Mouse (Mus musculus) intestine, postnatal 0 days (tissue): ENCODE data around the gene Ccdc137. TPM values are rescaled to one million over a fixed set of nuclear protein-coding genes. Genes with fewer than 3 reads are reported as not detected.
A peak's percentile ranks its signal among the peaks of the same experiment; 100 is the strongest.

Experiments used
- ATAC-seq: fragments of 200-750 bp; cut with Nextera tagmentation; 2 replicates; pipeline ENCODE4 v1.8.0; 2017; ENCODE audit warnings: mild to moderate bottlenecking, moderate TSS enrichment, moderate library complexity
- H3K27ac ChIP-seq: fragments of 300-500 bp; sonication (generic); 2 replicates; pipeline ENCODE4 v1.5.1; 2014; ENCODE audit warnings: mild to moderate bottlenecking, low read depth, low read length, moderate library complexity
- H3K27me3 ChIP-seq: fragments of 300-500 bp; sonication (generic); replicated peaks from 2 replicates; pipeline ENCODE4 v1.6.1; 2014; ENCODE audit warnings: low read length, mixed read lengths; ENCODE audit not compliant: control insufficient read depth, insufficient read depth
- H3K36me3 ChIP-seq: fragments of 300-500 bp; sonication (generic); 2 replicates; pipeline ENCODE4 v1.6.1; 2014; ENCODE audit warnings: mild to moderate bottlenecking, moderate library complexity; ENCODE audit not compliant: control insufficient read depth, insufficient read depth
- H3K4me1 ChIP-seq: fragments of 300-500 bp; sonication (generic); replicated peaks from 2 replicates; pipeline ENCODE4 v1.6.1; 2014; ENCODE audit warnings: antibody characterized with exemption, low read length, mixed read lengths; ENCODE audit not compliant: control insufficient read depth, insufficient read depth
- H3K4me2 ChIP-seq: fragments of 300-500 bp; sonication (generic); replicated peaks from 2 replicates; pipeline ENCODE4 v1.6.1; 2014; ENCODE audit warnings: low read depth, mild to moderate bottlenecking, moderate library complexity
- H3K4me3 ChIP-seq: fragments of 300-500 bp; sonication (generic); 2 replicates; pipeline ENCODE4 v1.5.1; 2014; ENCODE audit warnings: low read depth, low read length
- H3K9ac ChIP-seq: fragments of 300-500 bp; sonication (generic); 2 replicates; pipeline ENCODE4 v1.6.1; 2014; ENCODE audit warnings: mild to moderate bottlenecking, low read depth, low read length
- H3K9me3 ChIP-seq: fragments of 300-500 bp; sonication (generic); 2 replicates; pipeline ENCODE4 v1.6.1; 2016; ENCODE audit warnings: mixed run types; ENCODE audit not compliant: control insufficient read depth
- CTCF ChIP-seq: sonication (generic); IDR thresholded peaks from 2 replicates; pipeline ENCODE4 v1.5.1; 2016; ENCODE audit warnings: low read depth, mild to moderate bottlenecking, control low read depth, antibody characterized with exemption, moderate library complexity
- WGBS: fragments of 180-500 bp; shearing (Covaris S2); extraction: QIAGEN DNeasy Blood & Tissue Kit; methylation state at CpG from one replicate; pipeline ENCODE4 v1.1.7; 2014; 5-methylcytosine and 5-hydroxymethylcytosine counted together
- polyA plus RNA-seq: library from polyadenylated mRNA; unstranded; fragments of >200 nt; fragmentation: Nextera tagmentation; extraction: Ambion mirVana; gene quantifications from 2 replicates; pipeline ENCODE4 v1.2.1, GENCODE M21; 2015

The Ccdc137 gene
- polyA plus RNA-seq, 1 experiment from 2014 or later, result 14.1 TPM

DNA sequence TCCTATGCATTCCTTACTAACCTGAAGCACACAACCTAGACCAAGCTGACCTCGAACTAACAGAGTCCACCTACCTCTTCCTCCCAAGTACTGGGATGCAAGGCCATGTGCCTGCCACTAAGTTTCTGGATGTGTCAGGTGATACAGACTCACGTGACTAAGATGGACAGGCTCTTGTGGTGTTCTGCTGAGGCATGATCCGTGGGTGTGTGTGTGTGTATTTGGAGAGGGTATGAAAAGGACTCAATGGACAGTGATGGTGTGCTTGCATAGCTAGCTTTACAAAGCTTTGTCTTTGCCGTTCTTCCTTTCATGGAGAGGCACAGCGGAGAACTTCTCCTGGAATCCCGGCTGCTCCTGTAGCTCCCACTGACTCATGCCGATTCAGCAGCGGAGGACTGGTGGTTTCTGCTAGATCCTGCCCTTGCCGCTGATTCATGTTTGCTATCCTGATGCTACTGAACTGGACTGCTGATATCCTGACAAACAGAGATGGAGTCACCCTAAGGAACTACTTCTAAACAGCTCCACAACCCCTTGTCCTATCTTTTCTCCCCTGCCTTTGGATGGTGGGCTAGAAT, 50.5 kb downstream of the Ccdc137 start:
- no peak for TF ChIP-seq CTCF
- H3K4me1 ChIP-seq, result peaks cover 4% of the 10 kb centered on the region; the same call in 1 of the 2 replicates
- H3K9ac ChIP-seq, result no peak overlapping the region
- no peaks in the 10 kb centered on the region for H3K36me3 ChIP-seq
- H3K9me3 ChIP-seq, result no peaks in the 10 kb centered on the region
- H3K27me3 ChIP-seq, result no peaks in the 10 kb centered on the region
- no peak overlapping the region for H3K4me2 ChIP-seq
- ATAC-seq, result no peak
- WGBS, result 63% methylated on average over 9 of the region's 9 CpGs
- H3K27ac ChIP-seq, result peak overlapping the region; percentile 54; the same call in 1 of the 2 replicates
- no peak overlapping the region for H3K4me3 ChIP-seq

- H3K36me3 ChIP-seq, result no peaks in the 10 kb centered on the region
- peak; percentile 61 for ATAC-seq
Measured at GRCm38 (mm10) chr11:120509940-120510339, 52.0 kb downstream of the Ccdc137 start.

GRCm38 (mm10) chr11:120510375-120511030, 52.6 kb downstream of the Ccdc137 start:
- ATAC-seq, result no peak
- peak overlapping the region; percentile 20; the same call in 1 of the 2 replicates for H3K4me3 ChIP-seq
- no peaks in the 10 kb centered on the region for H3K27me3 ChIP-seq
- H3K9me3 ChIP-seq, result no peaks in the 10 kb centered on the region
- peaks cover 4% of the 10 kb centered on the region; the same call in 1 of the 2 replicates for H3K4me1 ChIP-seq
- peak overlapping the region; percentile 50 for H3K9ac ChIP-seq
- H3K4me2 ChIP-seq, result peak overlapping the region; percentile 49
- TF ChIP-seq CTCF, result no peak
- peak overlapping the region; percentile 91 for H3K27ac ChIP-seq
- 8% methylated on average over 16 of the region's 16 CpGs for WGBS
- H3K36me3 ChIP-seq, result no peaks in the 10 kb centered on the region

More at GRCm38 (mm10) chr11:120509940-120510339, 52.0 kb downstream of the Ccdc137 start:
- H3K4me3 ChIP-seq, result peak overlapping the region; percentile 20; the same call in 1 of the 2 replicates
- peaks cover 4% of the 10 kb centered on the region; the same call in 1 of the 2 replicates for H3K4me1 ChIP-seq
- TF ChIP-seq CTCF, result no peak
- H3K27me3 ChIP-seq, result no peaks in the 10 kb centered on the region
- 15% methylated on average over 4 of the region's 4 CpGs for WGBS
- peak overlapping the region; percentile 49 for H3K4me2 ChIP-seq
- H3K27ac ChIP-seq, result peak overlapping the region; percentile 91
- peak overlapping the region; percentile 50; the same call in 1 of the 2 replicates for H3K9ac ChIP-seq
- H3K9me3 ChIP-seq, result no peaks in the 10 kb centered on the region

- no peak overlapping the region for H3K4me3 ChIP-seq
- no peak overlapping the region for H3K4me2 ChIP-seq
- H3K36me3 ChIP-seq, result no peaks in the 10 kb centered on the region
- no peak overlapping the region for H3K9ac ChIP-seq
- WGBS, result 35% methylated on average over 6 of the region's 6 CpGs
- H3K9me3 ChIP-seq, result no peaks in the 10 kb centered on the region
- peaks cover 4% of the 10 kb centered on the region; the same call in 1 of the 2 replicates for H3K4me1 ChIP-seq
- H3K27me3 ChIP-seq, result no peaks in the 10 kb centered on the region
- H3K27ac ChIP-seq, result no peak overlapping the region
- no peak for TF ChIP-seq CTCF
- no peak for ATAC-seq
Measured at GRCm38 (mm10) chr11:120512790-120513453, 55.0 kb downstream of the Ccdc137 start.

Other genes with a start within 250 kb of the Ccdc137 start
- 3.1 and 4.2 TPM in 2 replicates for gene Bahcc1, start 225.2 kb upstream of the Ccdc137 start, polyA plus RNA-seq
- gene Actg1, start 109.6 kb upstream of the Ccdc137 start, polyA plus RNA-seq, result 1,513 and 1,605 TPM in 2 replicates
- gene Fscn2, start 96.6 kb upstream of the Ccdc137 start, polyA plus RNA-seq, result 0.14 and 0.16 TPM in 2 replicates
- gene Faap100, start 79.4 kb upstream of the Ccdc137 start, polyA plus RNA-seq, result 9.7 and 11.7 TPM in 2 replicates
- gene Nploc4, start 20.4 kb upstream of the Ccdc137 start, polyA plus RNA-seq, result 15.6 and 16.3 TPM in 2 replicates
- gene Tspan10, start 15.5 kb upstream of the Ccdc137 start, polyA plus RNA-seq, result not detected in 2 replicates
- gene Pde6g, start 4.6 kb upstream of the Ccdc137 start, polyA plus RNA-seq, result 0.22 TPM in 1 of 2 replicates, not detected in the other
- 15.5 and 17.6 TPM in 2 replicates for gene Oxld1, start within 50 bp of the Ccdc137 start, polyA plus RNA-seq
- 22.8 and 23.3 TPM in 2 replicates for gene Arl16, start 9.5 kb downstream of the Ccdc137 start, polyA plus RNA-seq
- 204 and 208 TPM in 2 replicates for gene Mrpl12, start 26.5 kb downstream of the Ccdc137 start, polyA plus RNA-seq
- gene Slc25a10, start 33.7 kb downstream of the Ccdc137 start, polyA plus RNA-seq, result 139 and 143 TPM in 2 replicates
- gene Gcgr, start 72.6 kb downstream of the Ccdc137 start, polyA plus RNA-seq, result 1.0 and 1.6 TPM in 2 replicates
- 68.7 and 73.4 TPM in 2 replicates for gene Mcrip1, start 91.6 kb downstream of the Ccdc137 start, polyA plus RNA-seq
- 1.4 and 1.6 TPM in 2 replicates for gene Ppp1r27, start 93.0 kb downstream of the Ccdc137 start, polyA plus RNA-seq
- 2,516 and 2,539 TPM in 2 replicates for gene P4hb, start 115.1 kb downstream of the Ccdc137 start, polyA plus RNA-seq
- 474 and 493 TPM in 2 replicates for gene Arhgdia, start 123.5 kb downstream of the Ccdc137 start, polyA plus RNA-seq
- 209 and 226 TPM in 2 replicates for gene Alyref, start 140.2 kb downstream of the Ccdc137 start, polyA plus RNA-seq
- 107 and 108 TPM in 2 replicates for gene Anapc11, start 140.3 kb downstream of the Ccdc137 start, polyA plus RNA-seq
- gene Npb, start 150.4 kb downstream of the Ccdc137 start, polyA plus RNA-seq, result 3.4 and 3.5 TPM in 2 replicates
- 320 and 378 TPM in 2 replicates for gene Pcyt2, start 159.8 kb downstream of the Ccdc137 start, polyA plus RNA-seq
- gene Sirt7, start 167.1 kb downstream of the Ccdc137 start, polyA plus RNA-seq, result 73.1 and 77.7 TPM in 2 replicates
- 40.2 and 49.1 TPM in 2 replicates for gene Mafg, start 175.5 kb downstream of the Ccdc137 start, polyA plus RNA-seq
- gene Pycr1, start 185.7 kb downstream of the Ccdc137 start, polyA plus RNA-seq, result 5.3 and 6.5 TPM in 2 replicates
- gene Myadml2, start 190.0 kb downstream of the Ccdc137 start, polyA plus RNA-seq, result not detected in 2 replicates
- 0.39 and 0.68 TPM in 2 replicates for gene Notum, start 203.1 kb downstream of the Ccdc137 start, polyA plus RNA-seq
- 105 and 106 TPM in 2 replicates for gene Aspscr1, start 214.9 kb downstream of the Ccdc137 start, polyA plus RNA-seq